Mouse (Mus musculus) heart, embryonic 12.5 days (tissue): ENCODE results near the gene Efna2. TPM values are rescaled to one million over a fixed set of nuclear protein-coding genes. Genes with fewer than 3 reads are reported as not detected.

Experiments
- ATAC-seq: fragments of 200-750 bp; cut with Nextera tagmentation; 2 replicates; pipeline ENCODE4 v1.8.0; 2017; ENCODE audit warnings: moderate TSS enrichment, moderate library complexity; ENCODE audit not compliant: insufficient number of reproducible peaks, low FRiP score
- H3K27ac ChIP-seq: fragments of 300-500 bp; sonication (generic); 2 replicates; pipeline ENCODE4 v1.5.1; 2016; ENCODE audit warnings: mild to moderate bottlenecking, moderate library complexity; ENCODE audit not compliant: poor library complexity, severe bottlenecking
- H3K27me3 ChIP-seq: fragments of 300-500 bp; sonication (generic); replicated peaks from 2 replicates; pipeline ENCODE4 v1.6.1; 2016; ENCODE audit warnings: mild to moderate bottlenecking, moderate library complexity
- H3K36me3 ChIP-seq: fragments of 300-500 bp; sonication (generic); 2 replicates; pipeline ENCODE4 v1.6.1; 2016; ENCODE audit warnings: mild to moderate bottlenecking, moderate library complexity
- H3K4me1 ChIP-seq: fragments of 300-500 bp; sonication (generic); replicated peaks from 2 replicates; pipeline ENCODE4 v1.6.1; 2016; ENCODE audit warnings: mild to moderate bottlenecking
- H3K4me2 ChIP-seq: fragments of 300-500 bp; sonication (generic); 2 replicates; pipeline ENCODE4 v1.6.1; 2016; ENCODE audit warnings: mild to moderate bottlenecking, moderate library complexity
- H3K4me3 ChIP-seq: fragments of 300-500 bp; sonication (generic); 2 replicates; pipeline ENCODE4 v1.5.1; 2016; ENCODE audit warnings: mild to moderate bottlenecking
- H3K9ac ChIP-seq: fragments of 300-500 bp; sonication (generic); 2 replicates; pipeline ENCODE4 v1.6.1; 2016; ENCODE audit warnings: mild to moderate bottlenecking, moderate library complexity
- H3K9me3 ChIP-seq: fragments of 300-500 bp; sonication (generic); replicated peaks from 2 replicates; pipeline ENCODE4 v1.6.1; 2016; ENCODE audit warnings: mild to moderate bottlenecking, moderate library complexity
- WGBS: fragments of 180-500 bp; shearing (Covaris S2); methylation state at CpG from one replicate; pipeline ENCODE4 v1.1.7; 2016; 5-methylcytosine and 5-hydroxymethylcytosine counted together
- polyA plus RNA-seq: library from polyadenylated mRNA; unstranded; fragments of >200 nt; fragmentation: Nextera tagmentation; extraction: Ambion mirVana; gene quantifications from 2 replicates; pipeline ENCODE4 v1.2.1, GENCODE M21; 2016

Gene Efna2
- polyA plus RNA-seq, 1 experiment from 2014 or later, result 16.6 TPM

- 52% methylated on average over 15 of the region's 15 CpGs for WGBS
- Histone ChIP-seq H3K27ac (peak overlapping the region; percentile 97), H3K27me3 (no peaks in the 10 kb centered on the region), H3K4me1 (peaks cover 95% of the 10 kb centered on the region), H3K36me3 (peaks cover 56% of the 10 kb centered on the region), H3K9me3 (no peaks in the 10 kb centered on the region), H3K4me2 (0 out of 2 replicates have a peak overlapping the region, but pooled peaks have one; percentile 11), H3K9ac (peak overlapping the region; percentile 48; the same call in 1 of the 2 replicates), H3K4me3 (no peak overlapping the region)
- no peak for ATAC-seq
These were observed 21.9 kb upstream of the Efna2 start for GRCm38 (mm10) chr10:80157141-80157929.

DNA sequence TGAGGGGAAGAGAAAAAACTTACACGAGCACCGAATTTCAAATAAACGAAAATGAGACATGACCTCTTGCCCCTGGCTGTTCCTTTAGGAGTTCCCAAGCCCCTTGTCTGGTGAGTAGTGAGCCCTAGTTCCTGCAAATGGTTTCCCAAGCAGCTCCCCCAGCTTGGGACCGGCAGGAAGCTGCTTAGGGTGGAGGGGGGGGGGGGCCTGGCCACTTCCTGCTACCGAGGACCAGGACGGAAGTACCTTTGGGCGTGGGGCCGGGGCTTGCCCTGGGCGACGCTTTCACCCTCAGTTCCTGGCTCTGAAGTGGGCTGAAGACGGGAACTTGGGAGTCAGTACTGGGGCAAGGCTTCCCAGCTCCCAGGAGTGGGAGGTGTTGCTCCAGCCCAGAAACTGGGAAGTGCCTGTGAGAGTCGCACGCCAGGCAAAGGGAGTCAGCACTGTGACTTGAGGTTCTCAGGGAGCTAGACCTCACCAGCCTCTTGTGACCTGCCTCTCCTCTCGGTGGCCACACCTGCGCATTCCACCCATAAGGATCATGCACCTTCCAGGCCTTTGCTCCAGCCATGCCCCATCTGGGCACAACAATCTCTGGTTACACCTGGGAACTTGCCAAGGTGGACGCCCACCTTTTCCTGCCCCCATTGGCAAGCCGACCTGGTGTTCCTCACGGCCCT, 20.8 kb upstream of the Efna2 start:
- Histone ChIP-seq H3K27ac (peak overlapping the region; percentile 97), H3K4me1 (peaks cover 95% of the 10 kb centered on the region), H3K4me3 (0 out of 2 replicates have a peak overlapping the region, but pooled peaks have one; percentile 41), H3K9me3 (no peaks in the 10 kb centered on the region), H3K36me3 (peaks cover 45% of the 10 kb centered on the region), H3K27me3 (no peaks in the 10 kb centered on the region), H3K4me2 (peak overlapping the region; percentile 86), H3K9ac (peak overlapping the region; percentile 40; the same call in 1 of the 2 replicates)
- 12% methylated on average over 18 of the region's 18 CpGs for WGBS
- no peak for ATAC-seq

DNA sequence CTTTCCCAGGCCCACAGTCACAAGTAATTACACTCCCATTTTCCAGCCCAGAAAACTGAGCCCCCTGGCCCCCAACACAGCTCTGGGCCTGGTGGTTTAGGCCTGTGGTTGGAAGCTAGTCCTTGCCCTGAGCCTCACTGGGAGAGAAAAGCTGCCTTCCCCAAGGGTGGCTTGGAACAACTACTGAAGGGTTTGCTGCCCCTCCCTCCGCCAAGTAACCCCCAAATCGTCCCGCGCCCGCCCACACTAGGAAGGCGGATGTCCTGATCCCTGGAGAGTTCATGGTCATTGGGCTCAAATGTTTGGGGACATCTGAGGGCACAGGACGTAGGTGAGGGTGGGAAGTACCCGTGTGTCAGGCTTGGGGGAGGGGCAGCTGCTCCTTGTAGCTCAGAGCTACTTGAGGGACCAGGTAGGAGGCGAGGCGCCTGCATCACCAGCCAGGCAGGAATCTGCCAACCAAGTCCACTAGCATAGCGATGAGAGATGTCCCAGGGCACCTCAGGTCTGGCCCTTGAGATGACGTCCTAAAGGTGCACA, 20.2 kb upstream of the Efna2 start:
- WGBS, result 8% methylated on average over 12 of the region's 12 CpGs
- peak; percentile 2; the same call in 1 of the 2 replicates for ATAC-seq
- H3K4me2 ChIP-seq, result peak overlapping the region; percentile 86

GRCm38 (mm10) chr10:80159561-80160454, 19.5 kb upstream of the Efna2 start:
- ATAC-seq, result peak; percentile 83
- Histone ChIP-seq H3K27me3 (no peaks in the 10 kb centered on the region), H3K9me3 (no peaks in the 10 kb centered on the region), H3K4me2 (peak overlapping the region; percentile 86), H3K36me3 (peaks cover 31% of the 10 kb centered on the region), H3K27ac (peak overlapping the region; percentile 97), H3K4me3 (peak overlapping the region; percentile 41), H3K9ac (peak overlapping the region; percentile 78), H3K4me1 (peaks cover 94% of the 10 kb centered on the region)
- under 1% methylated on average over 55 of the region's 55 CpGs for WGBS

More for the DNA sequence above, 20.2 kb upstream of the Efna2 start:
- H3K36me3 ChIP-seq, result peaks cover 38% of the 10 kb centered on the region
- peak overlapping the region; percentile 97 for H3K27ac ChIP-seq
- peak overlapping the region; percentile 40 for H3K9ac ChIP-seq
- H3K4me1 ChIP-seq, result peaks cover 94% of the 10 kb centered on the region
- no peaks in the 10 kb centered on the region for H3K27me3 ChIP-seq
- H3K9me3 ChIP-seq, result no peaks in the 10 kb centered on the region
- H3K4me3 ChIP-seq, result peak overlapping the region; percentile 41

DNA sequence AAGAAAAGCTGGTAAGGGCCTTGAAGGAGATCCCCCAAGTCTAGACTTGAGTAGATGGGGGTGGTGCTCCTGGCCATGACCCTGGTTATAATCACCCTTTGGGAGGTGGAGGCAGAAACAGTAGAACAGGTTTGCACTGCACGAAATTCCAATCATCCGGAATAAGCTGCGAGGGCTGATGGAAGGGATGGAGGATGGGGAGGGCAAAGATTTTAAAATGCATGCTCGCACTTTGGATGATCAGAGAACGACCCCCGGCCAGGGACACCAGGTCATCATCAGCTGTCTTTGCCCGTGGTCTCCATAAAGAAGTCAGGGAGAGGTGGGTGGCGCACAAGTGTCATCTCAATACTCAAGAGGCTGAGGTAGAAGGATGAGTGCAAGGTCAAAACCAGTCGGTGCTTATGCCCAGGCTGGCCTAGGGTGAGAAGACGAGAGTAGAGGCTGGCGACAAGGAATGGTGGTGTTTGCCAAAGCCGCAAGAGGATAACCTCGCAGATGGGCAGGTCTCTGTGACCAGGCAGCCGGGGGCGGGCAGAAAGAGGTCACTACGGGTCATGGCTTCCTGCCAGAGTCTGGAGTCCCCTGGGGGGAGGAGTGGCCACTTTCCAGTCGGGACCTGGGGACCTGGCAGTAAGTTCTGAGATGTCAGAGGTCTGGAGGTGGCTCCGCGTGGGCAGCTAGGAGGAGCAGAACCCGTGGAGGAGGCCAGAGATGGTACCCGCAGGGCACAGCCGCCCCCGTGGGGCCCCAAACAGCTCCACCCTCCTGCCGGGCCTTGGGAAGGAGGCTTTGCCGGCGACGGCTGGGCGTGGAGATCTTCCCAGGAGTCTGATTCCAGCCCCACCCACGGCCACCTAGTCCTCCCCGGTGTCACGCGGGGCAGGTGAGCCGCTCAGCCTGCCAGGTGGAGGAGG, 18.6 kb upstream of the Efna2 start:
- 0 out of 2 replicates have a peak, but pooled peaks have one; percentile 6 for ATAC-seq

GRCm38 (mm10) chr10:80161522-80162242, 17.6 kb upstream of the Efna2 start:
- Histone ChIP-seq H3K9ac (peak overlapping the region; percentile 78), H3K27ac (peak overlapping the region; percentile 97), H3K36me3 (peaks cover 12% of the 10 kb centered on the region), H3K4me2 (peak overlapping the region; percentile 86), H3K4me3 (peak overlapping the region; percentile 41), H3K9me3 (no peaks in the 10 kb centered on the region), H3K4me1 (peaks cover 91% of the 10 kb centered on the region), H3K27me3 (no peaks in the 10 kb centered on the region)
- no peak for ATAC-seq
- WGBS, result 14% methylated on average over 6 of the region's 7 CpGs

More for the DNA sequence above, 18.6 kb upstream of the Efna2 start:
- Histone ChIP-seq H3K4me2 (peak overlapping the region; percentile 86), H3K9ac (peak overlapping the region; percentile 78), H3K9me3 (no peaks in the 10 kb centered on the region), H3K36me3 (peaks cover 22% of the 10 kb centered on the region), H3K4me3 (peak overlapping the region; percentile 41), H3K27me3 (no peaks in the 10 kb centered on the region), H3K4me1 (peaks cover 92% of the 10 kb centered on the region), H3K27ac (peak overlapping the region; percentile 97)
- under 1% methylated on average over 33 of the region's 33 CpGs for WGBS

DNA sequence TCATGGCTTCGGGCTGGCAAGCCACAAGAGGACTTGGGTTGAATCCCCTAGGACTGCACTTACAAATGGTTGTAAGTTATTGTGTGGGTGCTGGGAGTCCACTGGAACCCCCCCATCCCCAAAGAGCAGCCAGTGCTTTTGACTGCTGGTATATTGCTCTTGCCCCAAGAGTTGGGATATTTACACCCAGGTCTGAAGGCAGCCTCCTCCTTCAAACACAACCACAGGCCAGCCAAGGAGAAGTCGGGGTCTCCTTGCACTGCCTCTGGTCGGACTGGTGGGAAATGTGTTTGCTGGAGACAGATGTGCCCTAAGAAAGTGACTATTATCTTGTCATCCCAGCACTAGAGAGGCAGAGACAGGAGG, 17.1 kb upstream of the Efna2 start:
- Histone ChIP-seq H3K4me2 (no peak overlapping the region), H3K4me3 (no peak overlapping the region), H3K9ac (peak overlapping the region; percentile 78), H3K36me3 (peaks cover 7% of the 10 kb centered on the region), H3K27ac (peak overlapping the region; percentile 97), H3K4me1 (peaks cover 90% of the 10 kb centered on the region), H3K27me3 (no peaks in the 10 kb centered on the region), H3K9me3 (no peaks in the 10 kb centered on the region)
- WGBS, result 76% methylated on average over 3 of the region's 3 CpGs
- no peak for ATAC-seq

- ATAC-seq, result no peak
- peak overlapping the region; percentile 78 for H3K9ac ChIP-seq
- no peaks in the 10 kb centered on the region for H3K9me3 ChIP-seq
- H3K36me3 ChIP-seq, result 0 out of 2 replicates have a peak, but pooled peaks cover 2% of the 10 kb centered on the region
- peaks cover 85% of the 10 kb centered on the region for H3K4me1 ChIP-seq
- no peaks in the 10 kb centered on the region for H3K27me3 ChIP-seq
- WGBS, result 74% methylated on average over 6 of the region's 6 CpGs
- H3K4me3 ChIP-seq, result no peak overlapping the region
- H3K27ac ChIP-seq, result peak overlapping the region; percentile 97
- H3K4me2 ChIP-seq, result no peak overlapping the region
These were observed 16.5 kb upstream of the Efna2 start for GRCm38 (mm10) chr10:80162716-80163299.

DNA sequence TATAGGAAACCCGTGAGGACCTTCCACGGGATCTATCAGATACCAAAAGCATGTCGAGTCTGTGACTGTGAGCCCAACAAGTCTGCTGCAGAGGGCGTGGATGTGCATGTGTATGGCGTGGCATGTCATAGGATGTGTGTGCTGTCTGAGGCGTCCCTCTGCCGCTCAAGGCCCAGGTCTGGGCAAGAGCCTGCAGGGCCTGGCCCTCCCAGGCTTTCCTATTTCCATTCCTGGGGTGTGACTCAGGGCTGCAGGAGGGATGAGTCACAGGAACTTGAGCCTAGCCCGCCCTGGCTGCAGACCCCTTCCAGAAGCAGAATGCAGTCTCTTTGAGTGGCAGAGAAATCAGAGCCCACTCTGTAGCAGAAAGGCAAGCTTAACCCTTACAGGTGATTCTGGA, 15.6 kb upstream of the Efna2 start:
- H3K9ac ChIP-seq, result peak overlapping the region; percentile 62
- no peak for ATAC-seq
- H3K9me3 ChIP-seq, result no peaks in the 10 kb centered on the region
- 0 out of 2 replicates have a peak, but pooled peaks cover under 1% of the 10 kb centered on the region for H3K36me3 ChIP-seq
- H3K27me3 ChIP-seq, result no peaks in the 10 kb centered on the region
- 36% methylated on average over 8 of the region's 8 CpGs for WGBS
- peak overlapping the region; percentile 97 for H3K27ac ChIP-seq
- H3K4me1 ChIP-seq, result peaks cover 79% of the 10 kb centered on the region
- H3K4me3 ChIP-seq, result no peak overlapping the region
- H3K4me2 ChIP-seq, result peak overlapping the region; percentile 75
